Mouse (Mus musculus) testis, adult 2 months (tissue): Measurements from ENCODE around the gene Nutm1.

Experiments
- CTCF ChIP-seq: fragments of 200-500 bp; IDR thresholded peaks from 2 replicates; pipeline ENCODE4 v1.5.1; 2012; ENCODE audit warnings: low read depth, mild to moderate bottlenecking, inconsistent platforms, low read length, moderate library complexity; ENCODE audit not compliant: control insufficient read depth, insufficient read depth, insufficient replicate concordance
- POLR2A ChIP-seq: fragments of 200-500 bp; IDR thresholded peaks from 2 replicates; pipeline ENCODE4 v1.6.1; 2012; ENCODE audit warnings: low read depth, mild to moderate bottlenecking, inconsistent platforms, low read length, moderate library complexity; ENCODE audit not compliant: control insufficient read depth

GRCm38 (mm10) chr2:112254675-112255515 lies 4.2 kb downstream of the Nutm1 start:
- TF ChIP-seq POLR2A (no peak), CTCF (no peak)
